Mouse (Mus musculus) natural killer cell, adult 2 months (primary cell): ENCODE results near the gene Ciao2a.

Source experiments
- DNase-seq, 2 experiments: peaks; one replicate each; pipeline ENCODE4 v3.0.0; 2022; ENCODE audit warnings: low spot score in 2 of 2

Gene Ciao2a

DNA sequence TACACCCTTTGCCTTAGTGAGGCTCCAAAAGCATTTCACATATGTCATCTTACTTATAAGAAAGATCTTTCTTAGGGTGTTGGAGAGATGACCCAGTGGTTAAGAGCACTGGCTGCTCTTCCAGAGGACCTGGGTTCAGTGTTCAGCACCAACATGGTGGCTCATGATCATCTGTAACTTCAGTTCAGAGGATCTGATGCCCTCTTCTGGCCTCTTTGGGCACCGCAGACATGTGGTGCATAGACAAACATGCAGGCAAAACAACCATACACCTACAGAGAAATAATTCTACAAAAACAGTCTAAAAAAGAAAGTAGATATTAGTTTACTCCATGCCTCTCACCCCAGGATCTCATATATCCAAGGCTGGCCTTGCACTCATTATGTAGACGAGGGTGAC is 33.7 kb downstream of the Ciao2a start:
- no peak for DNase-seq

DNA sequence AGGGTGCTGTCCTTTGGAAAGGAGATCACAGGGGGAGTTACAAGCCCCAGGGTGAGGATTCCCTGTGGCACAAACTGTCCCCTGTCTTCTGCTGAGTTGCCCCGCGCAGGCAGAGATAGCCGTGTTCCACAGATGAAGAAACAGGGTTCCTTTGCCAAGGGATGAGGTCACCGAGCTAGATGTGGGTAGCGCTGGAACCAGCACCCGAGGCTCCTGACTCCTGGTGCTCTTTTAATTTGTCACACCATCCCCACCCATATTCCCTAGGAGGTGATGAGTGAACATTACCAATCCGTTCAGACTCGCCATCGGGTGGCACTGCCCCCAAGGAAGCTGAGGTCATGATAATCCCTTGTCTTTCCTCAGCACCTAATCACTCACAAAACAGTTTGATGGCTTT is 36.6 kb downstream of the Ciao2a start:
- DNase-seq = no peak

DNA sequence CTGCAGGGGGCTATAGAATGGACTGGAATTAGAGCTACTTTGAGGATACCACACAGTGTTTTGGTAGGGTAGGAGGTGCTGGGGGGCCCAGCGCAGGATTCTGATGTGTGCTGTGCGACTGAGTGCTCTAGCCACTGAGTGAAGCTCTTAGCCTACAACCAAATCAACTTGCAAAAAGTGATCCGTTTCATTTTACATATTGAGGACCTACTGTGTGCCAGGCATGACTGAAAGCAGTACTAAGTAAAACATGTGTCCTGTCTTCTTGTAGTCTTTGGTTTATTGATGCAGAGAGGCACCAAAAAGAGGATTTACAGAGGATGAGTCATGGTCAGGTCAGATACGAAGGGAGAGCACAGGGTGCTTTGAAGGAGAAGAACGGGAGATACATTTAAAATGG is 40.8 kb downstream of the Ciao2a start:
- DNase-seq = no peak

GRCm38 (mm10) chr9:66168233-66168632 is 41.8 kb downstream of the Ciao2a start:
- DNase-seq = no peak

DNA sequence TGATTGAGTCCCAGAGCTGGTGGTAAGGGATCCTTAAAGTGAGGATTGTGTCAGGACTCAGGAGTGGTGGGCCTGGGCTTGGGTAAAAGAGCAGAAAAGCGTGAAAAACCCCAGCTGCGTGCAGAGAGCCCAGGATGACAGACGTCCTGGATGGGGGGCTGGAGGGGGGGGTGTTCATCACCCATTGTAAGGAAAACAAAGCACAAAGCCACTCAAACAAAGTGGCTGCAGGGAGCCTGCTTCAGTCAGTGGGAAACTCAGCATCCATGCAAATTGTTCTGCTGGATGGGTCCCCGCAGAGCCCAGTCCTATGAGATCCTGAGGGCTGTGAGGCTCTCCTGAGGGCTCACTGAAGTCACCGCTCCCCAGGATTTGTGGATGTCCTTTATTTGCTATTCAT is 44.1 kb downstream of the Ciao2a start:
- DNase-seq = no peak

- DNase-seq = no peak
These were observed 45.0 kb downstream of the Ciao2a start for GRCm38 (mm10) chr9:66171275-66171921.

- no peak for DNase-seq
These were observed 47.0 kb downstream of the Ciao2a start for GRCm38 (mm10) chr9:66173316-66173855.

- no peak for DNase-seq
These were observed 48.6 kb downstream of the Ciao2a start for GRCm38 (mm10) chr9:66174985-66175384.

DNA sequence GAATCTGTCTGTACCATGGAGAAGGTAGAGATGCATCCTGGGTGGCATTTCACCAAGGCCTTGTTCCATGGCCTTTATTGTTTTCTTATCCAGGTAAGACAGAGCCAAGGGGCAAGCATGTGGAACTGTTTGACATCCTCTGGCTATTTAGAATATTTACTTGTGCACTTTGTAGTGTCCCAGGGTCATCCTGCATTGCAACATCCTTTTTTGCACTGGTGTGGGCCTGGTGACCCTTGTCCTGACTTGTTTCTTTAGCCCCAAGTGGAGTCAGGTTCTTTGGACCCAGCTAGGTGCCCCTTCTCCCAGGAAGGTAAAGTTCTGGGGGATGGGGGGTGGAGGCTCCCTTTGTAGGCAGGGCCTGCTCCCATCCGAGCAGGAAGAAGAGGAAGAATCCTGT is 51.6 kb downstream of the Ciao2a start:
- no peak for DNase-seq

GRCm38 (mm10) chr9:66179795-66180194 is 53.4 kb downstream of the Ciao2a start:
- no peak for DNase-seq

- DNase-seq = no peak
These were observed 54.9 kb downstream of the Ciao2a start for GRCm38 (mm10) chr9:66181126-66181825.

GRCm38 (mm10) chr9:66181826-66182678 is 55.6 kb downstream of the Ciao2a start:
- DNase-seq = no peak

- DNase-seq = no peak
These were observed 56.2 kb downstream of the Ciao2a start for GRCm38 (mm10) chr9:66182679-66182993.

- no peak for DNase-seq
These were observed 56.6 kb downstream of the Ciao2a start for GRCm38 (mm10) chr9:66183023-66183422.

GRCm38 (mm10) chr9:66184572-66184971 is 58.2 kb downstream of the Ciao2a start:
- DNase-seq = no peak

DNA sequence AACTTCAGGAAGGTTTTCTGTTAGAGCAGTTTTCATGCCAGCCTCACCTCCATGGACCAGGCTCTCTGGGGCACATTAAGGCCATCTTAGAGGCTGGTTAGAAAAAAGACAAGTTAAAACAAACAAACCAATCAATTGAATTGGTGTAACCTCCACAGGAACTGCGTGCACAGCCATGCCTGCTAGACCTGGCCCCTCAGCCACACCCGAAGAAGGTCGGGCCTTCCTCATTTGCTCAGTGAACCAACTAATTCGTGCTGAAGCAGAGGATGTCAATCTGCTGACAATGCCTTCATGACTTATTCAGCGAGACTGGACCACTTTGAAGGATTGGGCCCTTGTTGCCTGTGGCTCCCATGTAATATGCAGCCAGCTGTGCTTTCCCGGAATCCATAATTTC is 60.0 kb downstream of the Ciao2a start:
- DNase-seq = no peak
